Mouse (Mus musculus) MEL (cell line): ENCODE results near the gene Txnrd1. TPM values are rescaled to one million over a fixed set of nuclear protein-coding genes. Genes with fewer than 3 reads are reported as not detected.

Experiments
- DNase-seq: peaks from one replicate; pipeline ENCODE4 v3.0.0; 2011; ENCODE audit warnings: low read depth, low spot score
- H3K27ac ChIP-seq: 2 replicates; pipeline ENCODE4 v1.5.1; 2012; ENCODE audit warnings: low read depth, mild to moderate bottlenecking, control low read depth, low read length, moderate library complexity; ENCODE audit not compliant: control insufficient read depth
- H3K27me3 ChIP-seq, 2 experiments: fragments of 150-350 bp in 1 of 2; sonication (generic) in 1 of 2; 2 replicates each; pipeline ENCODE4 v1.6.1; 2012; ENCODE audit warnings: low read length in 2 of 2, mild to moderate bottlenecking in 2 of 2, improper control_type of control experiment in 1 of 2, moderate library complexity in 1 of 2; ENCODE audit not compliant: insufficient read depth in 2 of 2, control insufficient read depth in 1 of 2
- H3K36me3 ChIP-seq, 2 experiments: 2 replicates each; pipeline ENCODE4 v1.6.1; 2012 to 2014; ENCODE audit warnings: low read length in 2 of 2, improper control_type of control experiment in 1 of 2, inconsistent platforms in 1 of 2, mild to moderate bottlenecking in 1 of 2; ENCODE audit not compliant: insufficient read depth in 2 of 2, control insufficient read depth in 1 of 2
- H3K4me1 ChIP-seq, 2 experiments: fragments of 150-350 bp in 1 of 2; sonication (generic) in 1 of 2; 2 replicates each; pipeline ENCODE4 v1.6.1; 2012; ENCODE audit warnings: low read length in 2 of 2, improper control_type of control experiment in 1 of 2, mild to moderate bottlenecking in 1 of 2; ENCODE audit not compliant: insufficient read depth in 2 of 2, control insufficient read depth in 1 of 2
- H3K4me3 ChIP-seq, 2 experiments: fragments of 150-350 bp in 1 of 2; sonication (generic) in 1 of 2; 2 replicates each; pipeline ENCODE4 v1.5.1; 2012; ENCODE audit warnings: low read depth in 2 of 2, low read length in 2 of 2, mild to moderate bottlenecking in 2 of 2, moderate library complexity in 2 of 2, control low read depth in 1 of 2, improper control_type of control experiment in 1 of 2; ENCODE audit not compliant: control insufficient read depth in 1 of 2, insufficient read depth in 1 of 2
- H3K79me2 ChIP-seq: 2 replicates; pipeline ENCODE4 v1.6.1; 2012; ENCODE audit warnings: mild to moderate bottlenecking, low read length, moderate library complexity; ENCODE audit not compliant: control insufficient read depth, poor library complexity, insufficient read depth
- H3K9ac ChIP-seq: 2 replicates; pipeline ENCODE4 v1.6.1; 2012; ENCODE audit warnings: low read depth, mild to moderate bottlenecking, control low read depth, low read length, moderate library complexity; ENCODE audit not compliant: control insufficient read depth, poor library complexity, severe bottlenecking
- H3K9me3 ChIP-seq: fragments of 150-350 bp; sonication (generic); replicated peaks from 2 replicates; pipeline ENCODE4 v1.6.1; 2012; ENCODE audit warnings: mild to moderate bottlenecking, low read length, improper control_type of control experiment, moderate library complexity; ENCODE audit not compliant: insufficient read depth
- BHLHE40 ChIP-seq: IDR thresholded peaks from 2 replicates; pipeline ENCODE4 v1.6.1; 2012; ENCODE audit warnings: low read depth, mild to moderate bottlenecking, inconsistent platforms, low read length, improper control_type of control experiment, borderline replicate concordance
- CHD1 ChIP-seq: IDR thresholded peaks from 2 replicates; pipeline ENCODE4 v1.6.1; 2012; ENCODE audit warnings: low read depth, mild to moderate bottlenecking, inconsistent platforms, low read length, improper control_type of control experiment
- CTCF ChIP-seq, 3 experiments: IDR thresholded peaks in 2 of 3; conservative IDR thresholded peaks in 1 of 3; 2 replicates each; pipeline ENCODE4 v1.5.1; 2011 to 2012; ENCODE audit warnings: low read length in 3 of 3, low read depth in 2 of 3, mild to moderate bottlenecking in 2 of 3, improper control_type of control experiment in 1 of 3, inconsistent platforms in 1 of 3, mixed read lengths in 1 of 3, moderate library complexity in 1 of 3; ENCODE audit not compliant: control insufficient read depth in 1 of 3, insufficient read depth in 1 of 3, poor library complexity in 1 of 3, severe bottlenecking in 1 of 3
- E2F4 ChIP-seq: IDR thresholded peaks from 2 replicates; pipeline ENCODE4 v1.6.1; 2011; ENCODE audit warnings: low read depth, low read length, improper control_type of control experiment, borderline replicate concordance
- ETS1 ChIP-seq: IDR thresholded peaks from 2 replicates; pipeline ENCODE4 v1.6.1; 2012; ENCODE audit warnings: low read depth, mild to moderate bottlenecking, inconsistent platforms, low read length, improper control_type of control experiment, moderate library complexity
- GABPA ChIP-seq: IDR thresholded peaks from 2 replicates; pipeline ENCODE4 v1.6.1; 2012; ENCODE audit warnings: low read depth, mild to moderate bottlenecking, inconsistent platforms, low read length, improper control_type of control experiment, moderate library complexity
- GATA1 ChIP-seq: IDR thresholded peaks from 2 replicates; pipeline ENCODE4 v1.6.1; 2011; ENCODE audit warnings: low read depth, low read length, improper control_type of control experiment
- KAT2A ChIP-seq: conservative IDR thresholded peaks from 2 replicates; pipeline ENCODE4 v1.6.1; 2012; ENCODE audit warnings: low read depth, low read length, improper control_type of control experiment, inconsistent platforms
- MAZ ChIP-seq: IDR thresholded peaks from 2 replicates; pipeline ENCODE4 v1.6.1; 2012; ENCODE audit warnings: low read depth, mild to moderate bottlenecking, inconsistent platforms, low read length, improper control_type of control experiment
- MXI1 ChIP-seq: IDR thresholded peaks from 2 replicates; pipeline ENCODE4 v1.6.1; 2011; ENCODE audit warnings: mild to moderate bottlenecking, low read depth, low read length, improper control_type of control experiment
- MYC ChIP-seq: IDR thresholded peaks from 2 replicates; pipeline ENCODE4 v1.6.1; 2011; ENCODE audit warnings: low read depth, mild to moderate bottlenecking, low read length, improper control_type of control experiment, moderate library complexity
- RCOR1 ChIP-seq: IDR thresholded peaks from 2 replicates; pipeline ENCODE4 v1.6.1; 2012; ENCODE audit warnings: low read depth, mild to moderate bottlenecking, inconsistent platforms, low read length, improper control_type of control experiment
- SIN3A ChIP-seq: IDR thresholded peaks from 2 replicates; pipeline ENCODE4 v1.6.1; 2012; ENCODE audit warnings: low read length, improper control_type of control experiment, inconsistent platforms
- SMC3 ChIP-seq: IDR thresholded peaks from 2 replicates; pipeline ENCODE4 v1.6.1; 2011; ENCODE audit warnings: low read depth, low read length, improper control_type of control experiment
- TAL1 ChIP-seq: IDR thresholded peaks from 2 replicates; pipeline ENCODE4 v1.6.1; 2012; ENCODE audit warnings: mild to moderate bottlenecking, inconsistent platforms, low read length, moderate library complexity, mixed read lengths
- TBP ChIP-seq: IDR thresholded peaks from 2 replicates; pipeline ENCODE4 v1.8.0; 2011; ENCODE audit warnings: low read depth, low read length, improper control_type of control experiment
- ZC3H11A ChIP-seq: IDR thresholded peaks from 2 replicates; pipeline ENCODE4 v1.6.1; 2012; ENCODE audit warnings: low read depth, mild to moderate bottlenecking, inconsistent platforms, low read length, improper control_type of control experiment
- ZKSCAN1 ChIP-seq: IDR thresholded peaks from 2 replicates; pipeline ENCODE4 v1.6.1; 2012; ENCODE audit warnings: low read depth, mild to moderate bottlenecking, inconsistent platforms, low read length, improper control_type of control experiment, moderate library complexity
- ZNF384 ChIP-seq: IDR thresholded peaks from 2 replicates; pipeline ENCODE4 v1.6.1; 2012; ENCODE audit warnings: low read depth, mild to moderate bottlenecking, inconsistent platforms, low read length, improper control_type of control experiment
- polyA plus RNA-seq, 2 experiments: library from polyadenylated mRNA; stranded (reverse) in 1 of 2; unstranded in 1 of 2; fragments of >175 nt in 1 of 2; fragments of >200 nt in 1 of 2; gene quantifications; 2 replicates each; pipeline versions ENCODE4 v1.2.1 to v1.2.4; 2012; ENCODE audit warnings: low replicate concordance in 2 of 2, low read depth in 1 of 2; ENCODE audit not compliant: insufficient read length in 2 of 2, insufficient read depth in 1 of 2, missing spikeins in 1 of 2
- total RNA-seq: library from RNA; depleted of rRNA; stranded (reverse); fragments of 300-350 nt; gene quantifications from 2 replicates; pipeline ENCODE4 v1.2.3, GENCODE M21; 2012

The Txnrd1 gene
- total and polyA plus RNA-seq, 3 experiments = 91.6 to 127 TPM; not detected in 1

DNA sequence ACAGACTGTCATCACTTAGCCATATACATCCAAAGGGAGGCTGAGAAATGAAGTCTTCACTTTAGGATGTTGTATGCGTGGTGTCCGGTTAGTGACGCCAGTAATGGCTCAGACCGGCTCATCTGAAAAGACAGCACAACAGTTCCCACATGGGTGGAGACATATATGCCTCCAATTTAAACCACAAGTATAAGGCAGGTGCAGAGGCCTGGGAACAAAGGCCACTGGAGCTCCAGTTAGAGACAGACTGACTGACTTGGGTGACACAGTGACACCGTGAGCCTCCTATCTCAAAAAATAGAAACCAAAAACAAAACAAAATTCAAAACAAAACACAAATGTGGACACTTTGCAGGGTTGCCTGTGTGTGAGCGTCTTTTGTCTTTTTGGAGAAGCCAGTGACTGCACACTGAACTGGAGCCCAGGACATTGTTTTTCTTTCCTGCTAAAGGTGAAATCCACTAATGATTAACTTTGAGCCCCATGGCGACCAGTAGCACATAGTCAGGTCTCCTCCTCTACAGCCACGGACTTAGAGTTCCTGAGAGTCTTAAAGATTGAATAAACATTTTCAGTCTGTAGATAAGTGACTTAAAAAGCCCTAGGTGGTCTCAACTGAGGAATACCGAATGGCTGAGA, 14.2 kb downstream of the Txnrd1 start:
- no peak overlapping the region for H3K27ac ChIP-seq
- H3K79me2 ChIP-seq = no peaks in the 10 kb centered on the region
- H3K27me3 ChIP-seq = no peaks in the 10 kb centered on the region
- DNase-seq = no peak
- no peak overlapping the region for H3K4me3 ChIP-seq
- no peaks in the 10 kb centered on the region for H3K9me3 ChIP-seq
- H3K36me3 ChIP-seq = no peaks in the 10 kb centered on the region
- H3K9ac ChIP-seq = no peak overlapping the region
- H3K4me1 ChIP-seq = no peaks in the 10 kb centered on the region
- TF ChIP-seq MXI1 (no peak), MYC (no peak), ZC3H11A (no peak), BHLHE40 (no peak), GABPA (no peak), E2F4 (no peak), CHD1 (no peak), TBP (no peak), SMC3 (no peak), ETS1 (no peak), MAZ (no peak), ZKSCAN1 (no peak), RCOR1 (no peak), KAT2A (no peak), SIN3A (no peak), CTCF (IDR thresholded peaks at IDR 0.05 in 2 of 3, conservative IDR thresholded peaks at IDR 0.05 in 1 of 3; ENCODE audit: control insufficient read depth in 1 of 3, insufficient read depth in 1 of 3, low read depth in 2 of 3, low read length in 3 of 3, poor library complexity in 1 of 3, severe bottlenecking in 1 of 3) (no peak)
- TF ChIP-seq, all 39 proteins: peak for 0

DNA sequence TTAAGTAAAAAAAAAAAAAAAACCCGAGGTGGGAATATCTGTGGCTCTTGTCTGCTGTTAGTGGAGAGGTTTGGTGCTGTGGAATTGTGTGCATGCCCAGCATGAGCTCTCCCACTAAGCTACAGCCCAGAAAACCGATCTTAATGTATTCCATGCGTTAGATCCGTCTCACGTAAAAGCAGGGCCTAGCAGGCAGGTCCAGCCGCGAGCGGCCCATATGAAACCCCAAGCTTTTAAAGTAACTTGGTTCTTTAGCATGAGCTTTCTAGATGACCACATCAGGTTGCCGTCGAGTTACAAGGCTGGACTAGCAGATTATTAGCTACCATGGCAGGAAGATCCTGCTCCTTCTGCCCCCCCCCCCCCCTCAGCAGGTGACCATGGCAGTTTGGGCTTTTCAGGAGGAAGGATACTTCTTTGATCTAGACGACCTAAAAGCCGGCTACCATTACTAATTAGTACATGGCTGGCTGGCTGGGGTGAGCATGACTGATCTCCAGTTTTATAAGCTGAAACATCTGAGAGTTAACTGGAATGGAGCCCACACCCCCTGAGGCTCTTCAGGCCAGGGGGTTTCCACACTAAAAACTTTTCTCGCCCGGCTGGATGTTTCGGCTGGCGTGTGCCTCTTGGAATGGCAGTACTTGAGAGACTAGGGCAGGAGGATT, 16.1 kb downstream of the Txnrd1 start:
- no peak for DNase-seq
- Histone ChIP-seq H3K27me3 (no peaks in the 10 kb centered on the region), H3K27ac (no peak overlapping the region), H3K9me3 (no peaks in the 10 kb centered on the region), H3K36me3 (no peaks in the 10 kb centered on the region), H3K79me2 (no peaks in the 10 kb centered on the region), H3K9ac (no peak overlapping the region), H3K4me1 (no peaks in the 10 kb centered on the region), H3K4me3 (no peak overlapping the region)
- TF ChIP-seq SIN3A (no peak), GATA1 (no peak), ZNF384 (no peak), TAL1 (no peak)
